Mouse (Mus musculus): Measurements from ENCODE around the gene Naa60.
A peak's percentile ranks its signal among the peaks of the same experiment; 100 is the strongest.

The Naa60 gene

GRCm38 (mm10) chr16:3891621-3892295, 19.6 kb downstream of the Naa60 start:
- DNase-seq: no peak

DNA sequence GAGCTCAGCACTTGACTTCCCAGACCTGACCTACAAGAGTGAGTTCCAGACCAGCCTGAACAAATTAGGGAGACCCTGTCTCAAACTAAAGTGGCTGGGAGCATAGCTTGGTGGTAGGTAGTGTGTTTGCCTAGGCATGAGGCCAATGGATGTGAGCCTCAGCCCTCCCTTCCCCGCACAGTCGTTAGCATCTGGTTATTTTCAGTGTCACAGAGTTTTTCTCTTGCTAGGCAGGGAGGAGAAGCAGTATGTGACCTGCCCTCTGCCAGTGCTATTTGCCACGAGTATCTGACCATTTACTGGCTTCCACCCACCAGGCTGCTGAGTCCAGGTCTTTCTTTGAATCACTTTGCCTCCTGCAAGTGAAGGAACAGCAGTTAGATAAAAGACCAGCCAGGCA, 21.6 kb downstream of the Naa60 start:
- no peak for DNase-seq

DNA sequence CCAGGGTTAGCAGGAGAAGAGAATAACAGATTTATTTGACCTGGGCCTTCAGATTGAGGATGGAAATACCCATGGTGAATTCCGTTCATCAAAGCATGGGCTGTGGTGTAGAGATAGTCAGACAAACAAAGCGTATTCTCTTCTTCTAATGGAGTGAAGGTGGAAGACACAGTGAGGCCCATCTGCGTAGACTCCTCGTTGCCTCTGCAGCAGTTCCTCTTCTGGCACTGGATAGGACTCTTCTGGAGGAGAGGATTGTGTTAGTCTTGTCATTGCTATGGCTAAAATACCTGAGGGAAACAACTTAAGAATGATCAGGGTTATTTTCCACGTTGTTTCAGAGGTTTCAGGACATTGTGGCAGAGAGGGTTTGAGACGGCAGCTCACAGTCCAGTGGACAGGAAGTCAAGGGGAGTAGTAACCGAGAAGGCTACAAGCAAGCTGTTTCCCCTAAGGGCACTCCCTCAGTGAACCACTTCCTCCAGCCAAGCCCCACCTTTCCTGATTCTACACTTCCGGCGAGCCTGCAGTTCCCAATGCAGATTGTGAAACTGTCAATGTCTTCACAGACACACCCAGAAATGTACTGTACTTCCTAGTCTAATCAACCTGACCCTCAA, 23.1 kb downstream of the Naa60 start:
- no peak for DNase-seq

DNA sequence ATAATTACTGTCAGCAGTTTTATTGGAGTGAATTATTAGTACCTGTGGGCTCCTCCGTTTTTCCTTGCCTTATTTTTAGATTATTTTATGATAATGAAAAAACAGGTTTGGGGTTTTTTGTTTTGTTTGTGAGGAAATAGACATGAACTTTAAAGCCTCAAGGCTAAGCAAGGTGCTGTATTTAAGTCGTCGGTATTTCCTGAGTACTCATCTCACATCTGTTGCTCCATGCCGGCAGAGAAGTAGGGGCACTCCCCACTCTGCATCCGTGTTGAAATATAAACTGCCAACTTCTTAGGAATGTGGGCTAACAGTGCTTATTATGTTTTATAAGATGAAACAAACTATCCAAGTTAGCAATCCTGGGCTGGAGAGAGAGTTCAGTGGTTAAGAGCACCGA, 23.9 kb downstream of the Naa60 start:
- no peak for DNase-seq

DNA sequence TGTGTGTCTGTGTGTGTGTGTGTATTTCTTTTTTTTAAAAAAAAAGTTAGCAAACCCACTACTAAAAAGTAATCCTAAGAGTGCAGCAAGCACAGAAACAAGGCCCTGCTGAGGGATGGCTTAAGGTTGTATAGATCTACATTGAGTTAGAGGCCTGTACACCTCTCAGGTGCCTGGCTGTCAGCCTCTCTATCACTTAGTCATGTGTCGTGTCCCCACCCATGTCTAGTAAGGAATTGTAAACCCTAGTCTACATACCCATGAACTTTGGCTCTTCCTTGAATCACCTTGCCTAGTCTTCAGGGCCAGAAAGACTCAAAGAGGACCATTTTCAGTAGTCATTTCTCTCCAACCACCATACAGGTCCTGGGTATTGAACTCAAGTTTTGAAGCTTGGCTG, 24.4 kb downstream of the Naa60 start:
- no peak for DNase-seq

GRCm38 (mm10) chr16:3907471-3907870, 35.3 kb downstream of the Naa60 start:
- DNase-seq: no peak

DNA sequence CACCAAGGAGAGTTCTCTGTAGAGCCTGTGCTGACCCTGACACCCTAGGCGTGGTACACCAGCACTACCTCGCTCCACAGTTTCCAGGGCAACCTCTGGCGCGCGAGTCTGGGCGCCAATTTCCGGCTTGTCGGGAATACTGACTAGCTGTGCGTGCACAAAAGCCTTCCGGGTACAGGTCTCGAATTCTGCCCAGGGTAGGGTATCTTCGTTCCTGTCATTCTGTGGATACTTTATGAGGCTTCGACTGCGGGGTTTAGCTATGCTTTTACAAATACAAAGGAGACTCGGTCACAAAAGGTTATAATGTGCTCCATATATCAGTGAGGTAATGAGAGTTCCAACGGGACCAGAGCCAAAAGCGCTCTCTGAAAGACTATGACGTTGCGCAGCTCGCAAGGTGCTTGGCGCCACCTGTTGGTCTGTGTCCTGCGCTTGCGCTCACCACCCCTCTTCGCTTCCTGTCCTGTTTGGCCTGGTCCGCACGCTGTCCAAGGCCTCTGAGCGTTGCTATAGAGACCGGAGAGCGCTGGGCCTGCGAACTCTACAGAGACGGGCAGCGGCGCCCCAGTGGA, 36.4 kb downstream of the Naa60 start, which contains the start of the genes 1700037C18Rik and Cluap1:
Gene 1700037C18Rik (minus strand): TSS at position 153 of the 575 bp plus-strand sequence.
Gene Cluap1 (plus strand): TSS at position 265 of the 575 bp plus-strand sequence.
- DNase-seq: peak; percentile 91 to 96

GRCm38 (mm10) chr16:3909118-3909517, 36.9 kb downstream of the Naa60 start:
- DNase-seq: no peak

DNA sequence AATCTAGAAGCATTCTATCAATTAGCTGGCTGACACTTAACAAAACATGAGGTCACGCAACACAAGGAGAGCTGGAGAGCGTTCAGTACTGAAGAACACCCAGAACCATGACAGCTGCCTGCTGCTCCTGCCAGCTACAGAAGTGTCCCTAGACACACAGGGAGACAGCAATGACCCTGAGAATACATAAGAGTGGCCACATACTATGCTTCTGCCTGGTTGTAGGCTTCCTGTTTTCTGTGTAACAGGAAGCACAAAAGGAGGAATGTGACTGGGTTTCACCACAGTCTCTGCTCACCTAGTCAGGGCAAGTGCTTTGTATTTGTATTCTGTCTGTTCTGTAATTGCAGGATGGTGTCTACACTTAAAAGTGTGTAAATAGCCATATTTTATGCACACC, 48.6 kb downstream of the Naa60 start:
- DNase-seq: no peak

GRCm38 (mm10) chr16:3923515-3923914, 51.3 kb downstream of the Naa60 start:
- DNase-seq: no peak

- no peak for DNase-seq
Measured at GRCm38 (mm10) chr16:3923966-3924365, 51.8 kb downstream of the Naa60 start.

- no peak for DNase-seq
Measured at GRCm38 (mm10) chr16:3928582-3928981, 56.4 kb downstream of the Naa60 start.

- DNase-seq: no peak
Measured at GRCm38 (mm10) chr16:3929151-3929550, 57.0 kb downstream of the Naa60 start.

GRCm38 (mm10) chr16:3933536-3933935, 61.4 kb downstream of the Naa60 start:
- DNase-seq: no peak

- DNase-seq: no peak
Measured at GRCm38 (mm10) chr16:3934091-3934490, 61.9 kb downstream of the Naa60 start.

- no peak for DNase-seq
Measured at GRCm38 (mm10) chr16:3934701-3935100, 62.5 kb downstream of the Naa60 start.

- DNase-seq: no peak
Measured at GRCm38 (mm10) chr16:3951141-3951540, 79.0 kb downstream of the Naa60 start.

Measured in cerebellum, postnatal 36 days (tissue).